Mouse (Mus musculus): Measurements from ENCODE around the gene Slc9b2.

GRCm38 (mm10) chr3:135272627-135273026, 34.9 kb upstream of the Slc9b2 start:
- TF ChIP-seq MAFK (IDR thresholded peaks at IDR 0.05; ENCODE audit: insufficient read depth, low read depth, low read length) = no peak
- TF ChIP-seq HCFC1 (IDR thresholded peaks at IDR 0.05; ENCODE audit: borderline replicate concordance, insufficient read depth, low read length) = no peak
- no peak for TF ChIP-seq ZC3H11A (IDR thresholded peaks at IDR 0.05; ENCODE audit: borderline replicate concordance, low read depth, low read length)
